Comparison of ENCODE assay signal across 8 mouse cellular contexts in genomic region chr5:3657085-3657484, GRCm38 (mm10). TPM values are rescaled to one million over a fixed set of nuclear protein-coding genes. Genes with fewer than 3 reads are reported as not detected.
DNase-seq lines count a peak whose midpoint lies in the region; ATAC-seq lines count a peak whose summit lies in the region.

Gene Gatad1 (minus strand): TSS chr5:3657185.

- no peak within 1 kb of the TSS for H3K27ac ChIP-seq in hindbrain, embryonic 16.5 days (ENCODE audit: low read depth, low read length)
- H3K27ac ChIP-seq in macrophage, result no peak within 1 kb of the TSS

- ATAC-seq in activated CD4-positive, CD25-positive, alpha-beta regulatory T cell, adult 4 months, result no peak
- no peak for ATAC-seq in hindbrain, embryonic 16.5 days

- H3K4me3 ChIP-seq in hindbrain, embryonic 16.5 days (ENCODE audit: low read length), result no peak within 1 kb of the TSS
- no peak within 1 kb of the TSS for H3K4me3 ChIP-seq in macrophage (ENCODE audit: inconsistent target)

- H3K27me3 ChIP-seq in hindbrain, embryonic 16.5 days (replicated peaks; ENCODE audit: control insufficient read depth, insufficient read depth, low read length), result no peaks in the 10 kb centered on the region

- H3K9me3 ChIP-seq in hindbrain, embryonic 16.5 days (ENCODE audit: control insufficient read depth, low read length), result no peaks in the 10 kb centered on the region

- H3K9ac ChIP-seq in hindbrain, embryonic 16.5 days (ENCODE audit: low read depth, low read length), result no peak within 1 kb of the TSS

- H3K36me3 ChIP-seq in hindbrain, embryonic 16.5 days (ENCODE audit: control insufficient read depth, insufficient read depth, low read length), result no peaks in the 10 kb centered on the region
- H3K36me3 ChIP-seq in macrophage (ENCODE audit: inconsistent target), result no peaks in the 10 kb centered on the region

- H3K4me2 ChIP-seq in hindbrain, embryonic 16.5 days (ENCODE audit: low read length), result no peak within 1 kb of the TSS

- 77% methylated on average over 5 of the region's 5 CpGs for WGBS in hindbrain, embryonic 16.5 days
- WGBS in macrophage (ENCODE audit: missing documents), result 95% methylated on average over 5 of the region's 5 CpGs

- DNase-seq in adrenal gland, adult 18-20 months (ENCODE audit: low spot score in 2 of 2), result no peak
- no peak for DNase-seq in adrenal gland, adult (ENCODE audit: inconsistent age in 2 of 2, low spot score in 1 of 2)
- DNase-seq in gastrocnemius, adult 18-20 months (ENCODE audit: low spot score), result no peak
- no peak for DNase-seq in right cerebral cortex, postnatal 14 days
- no peak for DNase-seq in embryo, embryonic 10 days (ENCODE audit: low spot score)

- H3K79me2 ChIP-seq in macrophage (ENCODE audit: inconsistent target), result no peaks in the 10 kb centered on the region

- no peaks in the 10 kb centered on the region for H3K4me1 ChIP-seq in hindbrain, embryonic 16.5 days (ENCODE audit: control insufficient read depth, insufficient read depth, low read depth, low read length)

RNA-seq across cellular contexts. Expression of gene Gatad1, which starts in this region (rescaled TPM):
- total RNA-seq in adrenal gland, adult 18-20 months (2021), result 100 to 1,000 TPM; 154 to 167 TPM
- polyA plus RNA-seq in activated CD4-positive, CD25-positive, alpha-beta regulatory T cell, adult 4 months (2017; shearing (Covaris generic)), result 10 to 100 TPM; 29.7 to 39.0 TPM
- 10 to 100 TPM; 87.4 to 99.2 TPM for total RNA-seq in gastrocnemius, adult 18-20 months (2021)
- 61.5 and 63.3 TPM in 2 replicates for polyA plus RNA-seq in hindbrain, embryonic 16.5 days (2015; fragmentation: Nextera tagmentation; extraction: Ambion mirVana)
- 10 to 100 TPM in 16 of 26 experiments, 1 to 10 TPM in 10; 2.3 to 31.0 (median 13.1) TPM for total RNA-seq in macrophage (2018; cell fraction: chromatin; rRNA removed)
- 100 to 1,000 TPM in 9 of 26 experiments, 10 to 100 TPM in 17; 64.6 to 126 (median 94.0) TPM for total RNA-seq in macrophage (2018; cell fraction: cytosol; rRNA removed)
- total RNA-seq in macrophage (2018; cell fraction: nucleus; rRNA removed), result 10 to 100 TPM; 14.2 to 59.6 (median 29.2) TPM
- polyA plus RNA-seq in macrophage (2018), result 60.5 to 147 TPM (median 87.0 TPM) in 3 replicates
